Mouse (Mus musculus): ENCODE measurements around the gene Eomes. TPM values are rescaled to one million over a fixed set of nuclear protein-coding genes. Genes with fewer than 3 reads are reported as not detected.

The Eomes gene
- polyA plus RNA-seq, 1 experiment from 2014 or later = not detected

- Histone ChIP-seq H3K4me2 (replicated peaks; ENCODE audit: low read depth, low read length) (no peak overlapping the region), H3K4me3 (ENCODE audit: low read length) (no peak overlapping the region), H3K27me3 (ENCODE audit: insufficient read depth, low read length) (peaks cover 86% of the 10 kb centered on the region), H3K9ac (replicated peaks; ENCODE audit: low read length) (no peak overlapping the region), H3K9me3 (ENCODE audit: low read length) (no peaks in the 10 kb centered on the region), H3K4me1 (ENCODE audit: insufficient read depth, low read length) (peaks cover 22% of the 10 kb centered on the region; the same call in 1 of the 2 replicates), H3K36me3 (ENCODE audit: insufficient read depth, low read length) (no peaks in the 10 kb centered on the region), H3K27ac (ENCODE audit: low read length) (no peak overlapping the region)
- no peak for ATAC-seq (ENCODE audit: low FRiP score, low TSS enrichment)
- under 1% methylated on average over 32 of the region's 32 CpGs for WGBS
Observed at GRCm38 (mm10) chr9:118486361-118487095, 8.5 kb downstream of the Eomes start.

DNA sequence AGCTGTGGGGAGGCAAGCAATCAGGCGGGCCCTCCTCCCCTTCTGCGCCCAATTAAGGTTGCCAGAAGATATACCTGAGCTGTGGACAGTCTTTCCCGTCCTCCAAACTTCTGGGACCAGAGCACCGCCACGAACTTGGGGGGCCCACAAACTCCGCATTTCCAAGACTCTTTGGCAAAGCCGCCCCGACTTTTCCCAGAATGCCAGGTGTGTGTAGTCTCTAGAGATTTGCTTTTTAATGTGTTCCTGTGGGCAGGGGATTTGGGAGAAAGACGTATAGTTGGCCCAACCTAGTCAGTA, 9.0 kb downstream of the Eomes start:
- Histone ChIP-seq H3K4me1 (ENCODE audit: insufficient read depth, low read length) (peaks cover 22% of the 10 kb centered on the region; the same call in 1 of the 2 replicates), H3K9me3 (ENCODE audit: low read length) (no peaks in the 10 kb centered on the region), H3K4me2 (replicated peaks; ENCODE audit: low read depth, low read length) (no peak overlapping the region), H3K4me3 (ENCODE audit: low read length) (no peak overlapping the region), H3K36me3 (ENCODE audit: insufficient read depth, low read length) (no peaks in the 10 kb centered on the region), H3K27ac (ENCODE audit: low read length) (no peak overlapping the region), H3K9ac (replicated peaks; ENCODE audit: low read length) (no peak overlapping the region), H3K27me3 (ENCODE audit: insufficient read depth, low read length) (peaks cover 81% of the 10 kb centered on the region)
- ATAC-seq (ENCODE audit: low FRiP score, low TSS enrichment) = no peak
- 2% methylated on average over 9 of the region's 9 CpGs for WGBS

GRCm38 (mm10) chr9:118487636-118488035, 9.6 kb downstream of the Eomes start:
- under 1% methylated on average over 22 of the region's 22 CpGs for WGBS
- H3K27me3 ChIP-seq (ENCODE audit: insufficient read depth, low read length) = peaks cover 76% of the 10 kb centered on the region
- no peak overlapping the region for H3K9ac ChIP-seq (replicated peaks; ENCODE audit: low read length)

GRCm38 (mm10) chr9:118488138-118488895, 10.3 kb downstream of the Eomes start:
- Histone ChIP-seq H3K4me1 (ENCODE audit: insufficient read depth, low read length) (peaks cover 22% of the 10 kb centered on the region; the same call in 1 of the 2 replicates), H3K27ac (ENCODE audit: low read length) (no peak overlapping the region), H3K27me3 (ENCODE audit: insufficient read depth, low read length) (peaks cover 69% of the 10 kb centered on the region), H3K36me3 (ENCODE audit: insufficient read depth, low read length) (no peaks in the 10 kb centered on the region), H3K4me3 (ENCODE audit: low read length) (peak overlapping the region; percentile 42), H3K9ac (replicated peaks; ENCODE audit: low read length) (peak overlapping the region; percentile 35; the same call in 1 of the 2 replicates), H3K4me2 (replicated peaks; ENCODE audit: low read depth, low read length) (peak overlapping the region; percentile 61), H3K9me3 (ENCODE audit: low read length) (no peaks in the 10 kb centered on the region)
- WGBS = under 1% methylated on average over 28 of the region's 28 CpGs
- peak; percentile 14; the same call in 1 of the 2 replicates for ATAC-seq (ENCODE audit: low FRiP score, low TSS enrichment)

More at GRCm38 (mm10) chr9:118487636-118488035, 9.6 kb downstream of the Eomes start:
- Histone ChIP-seq H3K27ac (ENCODE audit: low read length) (no peak overlapping the region), H3K9me3 (ENCODE audit: low read length) (no peaks in the 10 kb centered on the region), H3K36me3 (ENCODE audit: insufficient read depth, low read length) (no peaks in the 10 kb centered on the region), H3K4me2 (replicated peaks; ENCODE audit: low read depth, low read length) (peak overlapping the region; percentile 61), H3K4me3 (ENCODE audit: low read length) (peak overlapping the region; percentile 42), H3K4me1 (ENCODE audit: insufficient read depth, low read length) (peaks cover 22% of the 10 kb centered on the region; the same call in 1 of the 2 replicates)
- no peak for ATAC-seq (ENCODE audit: low FRiP score, low TSS enrichment)

- peak overlapping the region; percentile 35 for H3K9ac ChIP-seq (replicated peaks; ENCODE audit: low read length)
- H3K27me3 ChIP-seq (ENCODE audit: insufficient read depth, low read length) = peaks cover 62% of the 10 kb centered on the region
- 1% methylated on average over 20 of the region's 20 CpGs for WGBS
- no peak for ATAC-seq (ENCODE audit: low FRiP score, low TSS enrichment)
- H3K36me3 ChIP-seq (ENCODE audit: insufficient read depth, low read length) = no peaks in the 10 kb centered on the region
- H3K27ac ChIP-seq (ENCODE audit: low read length) = no peak overlapping the region
- H3K4me2 ChIP-seq (replicated peaks; ENCODE audit: low read depth, low read length) = peak overlapping the region; percentile 61
- H3K4me3 ChIP-seq (ENCODE audit: low read length) = peak overlapping the region; percentile 42
- H3K9me3 ChIP-seq (ENCODE audit: low read length) = no peaks in the 10 kb centered on the region
- H3K4me1 ChIP-seq (ENCODE audit: insufficient read depth, low read length) = peaks cover 22% of the 10 kb centered on the region; the same call in 1 of the 2 replicates
Observed at GRCm38 (mm10) chr9:118488896-118489578, 11.0 kb downstream of the Eomes start.

DNA sequence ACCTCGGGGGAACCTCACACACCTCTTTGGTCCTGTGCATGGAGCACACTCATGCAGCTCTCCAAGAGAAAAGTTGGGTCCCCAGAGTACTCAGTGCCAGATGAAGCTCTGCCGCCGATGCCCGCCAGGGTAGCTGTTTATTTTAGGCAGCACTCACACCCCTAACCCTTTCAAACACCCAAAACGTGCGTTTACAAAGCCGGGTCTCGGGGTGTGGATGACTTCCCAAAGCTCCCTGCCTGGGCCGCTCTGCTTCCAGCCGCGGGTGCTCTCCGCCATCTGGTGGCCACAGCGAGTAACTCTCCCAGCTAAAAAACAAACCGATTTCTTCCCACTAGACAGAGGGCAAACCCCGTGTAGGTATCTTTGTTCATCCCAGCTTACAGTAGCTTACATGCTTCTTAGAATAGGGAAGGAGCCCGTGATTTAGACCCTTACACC, 11.6 kb downstream of the Eomes start:
- peaks cover 22% of the 10 kb centered on the region; the same call in 1 of the 2 replicates for H3K4me1 ChIP-seq (ENCODE audit: insufficient read depth, low read length)
- H3K27me3 ChIP-seq (ENCODE audit: insufficient read depth, low read length) = peaks cover 56% of the 10 kb centered on the region
- H3K36me3 ChIP-seq (ENCODE audit: insufficient read depth, low read length) = no peaks in the 10 kb centered on the region
- peak overlapping the region; percentile 42 for H3K4me3 ChIP-seq (ENCODE audit: low read length)
- ATAC-seq (ENCODE audit: low FRiP score, low TSS enrichment) = peak; percentile 82
- peak overlapping the region; percentile 61 for H3K4me2 ChIP-seq (replicated peaks; ENCODE audit: low read depth, low read length)
- no peaks in the 10 kb centered on the region for H3K9me3 ChIP-seq (ENCODE audit: low read length)
- no peak overlapping the region for H3K27ac ChIP-seq (ENCODE audit: low read length)
- no peak overlapping the region; the same call in 1 of the 2 replicates for H3K9ac ChIP-seq (replicated peaks; ENCODE audit: low read length)
- WGBS = under 1% methylated on average over 16 of the region's 16 CpGs

- Histone ChIP-seq H3K27me3 (ENCODE audit: insufficient read depth, low read length) (peaks cover 41% of the 10 kb centered on the region), H3K36me3 (ENCODE audit: insufficient read depth, low read length) (no peaks in the 10 kb centered on the region)
- 82% methylated on average over 4 of the region's 4 CpGs for WGBS
Observed at GRCm38 (mm10) chr9:118491195-118491594, 13.2 kb downstream of the Eomes start.

GRCm38 (mm10) chr9:118492932-118493698, 15.1 kb downstream of the Eomes start:
- whole genome bisulfite sequencing = 80% methylated on average over 8 of the region's 8 CpGs

More at GRCm38 (mm10) chr9:118491195-118491594, 13.2 kb downstream of the Eomes start:
- Histone ChIP-seq H3K9me3 (ENCODE audit: low read length) (no peaks in the 10 kb centered on the region), H3K4me1 (ENCODE audit: insufficient read depth, low read length) (peaks cover 22% of the 10 kb centered on the region; the same call in 1 of the 2 replicates), H3K4me3 (ENCODE audit: low read length) (no peak overlapping the region), H3K4me2 (replicated peaks; ENCODE audit: low read depth, low read length) (no peak overlapping the region), H3K9ac (replicated peaks; ENCODE audit: low read length) (no peak overlapping the region), H3K27ac (ENCODE audit: low read length) (no peak overlapping the region)
- no peak for ATAC-seq (ENCODE audit: low FRiP score, low TSS enrichment)

GRCm38 (mm10) chr9:118494106-118494505, 16.1 kb downstream of the Eomes start:
- WGBS = 86% methylated on average over 5 of the region's 5 CpGs
- Histone ChIP-seq H3K36me3 (ENCODE audit: insufficient read depth, low read length) (no peaks in the 10 kb centered on the region), H3K27ac (ENCODE audit: low read length) (no peak overlapping the region), H3K27me3 (ENCODE audit: insufficient read depth, low read length) (peaks cover 12% of the 10 kb centered on the region), H3K4me2 (replicated peaks; ENCODE audit: low read depth, low read length) (no peak overlapping the region), H3K9ac (replicated peaks; ENCODE audit: low read length) (no peak overlapping the region), H3K4me3 (ENCODE audit: low read length) (no peak overlapping the region), H3K9me3 (ENCODE audit: low read length) (no peaks in the 10 kb centered on the region), H3K4me1 (ENCODE audit: insufficient read depth, low read length) (peaks cover 4% of the 10 kb centered on the region; the same call in 1 of the 2 replicates)
- no peak for ATAC-seq (ENCODE audit: low FRiP score, low TSS enrichment)

More at GRCm38 (mm10) chr9:118492932-118493698, 15.1 kb downstream of the Eomes start:
- no peak overlapping the region for H3K27ac ChIP-seq (ENCODE audit: low read length)
- H3K9me3 ChIP-seq (ENCODE audit: low read length) = no peaks in the 10 kb centered on the region
- peaks cover 22% of the 10 kb centered on the region for H3K27me3 ChIP-seq (ENCODE audit: insufficient read depth, low read length)
- ATAC-seq (ENCODE audit: low FRiP score, low TSS enrichment) = no peak
- H3K36me3 ChIP-seq (ENCODE audit: insufficient read depth, low read length) = no peaks in the 10 kb centered on the region
- peaks cover 14% of the 10 kb centered on the region; the same call in 1 of the 2 replicates for H3K4me1 ChIP-seq (ENCODE audit: insufficient read depth, low read length)
- no peak overlapping the region for H3K9ac ChIP-seq (replicated peaks; ENCODE audit: low read length)
- no peak overlapping the region for H3K4me3 ChIP-seq (ENCODE audit: low read length)
- no peak overlapping the region for H3K4me2 ChIP-seq (replicated peaks; ENCODE audit: low read depth, low read length)

Data from kidney, embryonic 16.5 days (tissue).